Mouse (Mus musculus) layer of hippocampus, adult 8-10 months (tissue): ENCODE results near the gene Pogz. TPM values are rescaled to one million over a fixed set of nuclear protein-coding genes. Genes with fewer than 3 reads are reported as not detected.

Experiments
- DNase-seq, 2 experiments: peaks; one replicate each; pipeline ENCODE4 v3.0.0; 2022; ENCODE audit warnings: low spot score in 2 of 2
- total RNA-seq, 4 experiments: library from RNA; stranded (reverse); gene quantifications; 2 replicates each; pipeline ENCODE4 v1.2.4; 2022

The Pogz gene
- total RNA-seq = 10 to 100 TPM; 52.0 to 71.5 (median 61.4) TPM

DNA sequence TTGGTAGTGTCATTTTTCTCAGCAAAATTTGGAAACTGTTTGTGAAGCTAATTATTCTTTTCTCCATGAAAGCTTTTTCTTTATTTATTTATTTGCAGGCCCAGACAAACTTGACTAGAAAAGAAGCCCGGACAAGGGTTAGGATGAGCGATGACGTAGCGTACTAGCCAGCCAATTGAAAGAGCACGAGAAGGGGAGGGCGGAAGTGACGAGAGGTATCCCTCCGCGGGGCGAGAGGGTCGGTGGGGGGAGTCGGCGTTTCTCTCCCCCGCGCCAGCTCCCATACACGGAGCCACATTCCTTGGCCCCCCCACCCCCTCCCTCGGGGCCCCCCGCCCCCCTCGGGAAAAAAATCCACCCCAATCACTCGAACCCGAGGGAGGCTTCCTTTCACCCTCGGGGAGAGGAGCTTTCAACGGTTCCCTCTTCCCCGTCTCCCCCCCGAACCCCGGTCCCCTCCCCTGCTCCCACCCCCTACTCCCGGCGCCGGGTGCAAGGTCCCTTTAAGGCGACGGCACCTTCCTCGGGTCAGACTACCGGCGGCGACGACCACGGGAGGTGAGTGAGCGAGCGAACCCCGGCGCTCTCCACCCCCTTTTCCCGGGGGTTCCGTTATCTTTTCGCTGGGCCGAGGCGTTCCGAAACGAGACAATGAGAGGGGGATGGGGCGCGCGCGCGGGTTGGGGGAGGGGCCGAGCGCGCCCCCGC lies at the start of gene Pogz:
Gene Pogz, plus strand, starts transcription at position 385 of the 708 bp plus-strand sequence.
- peak; percentile 94 to 96 for DNase-seq

DNA sequence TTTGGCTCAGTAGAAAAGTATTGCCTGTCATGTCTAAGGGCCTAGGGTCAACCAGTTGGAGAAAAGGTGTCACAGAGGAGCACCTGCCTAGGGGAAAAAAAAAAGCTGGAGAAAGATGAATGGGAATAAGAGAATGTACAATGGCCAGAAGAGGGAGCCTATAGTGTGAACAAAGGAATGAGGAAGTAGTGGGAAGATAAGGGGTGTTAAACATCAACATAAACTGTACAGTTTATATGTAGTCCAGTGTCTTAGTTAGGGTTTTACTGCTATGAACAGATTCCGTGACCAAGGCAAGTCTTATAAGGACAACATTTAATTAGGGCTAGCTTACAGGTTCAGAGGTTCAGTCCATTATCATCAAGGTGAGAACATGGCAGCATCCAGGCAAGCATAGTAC lies 48.3 kb upstream of the Pogz start:
- DNase-seq = no peak

DNA sequence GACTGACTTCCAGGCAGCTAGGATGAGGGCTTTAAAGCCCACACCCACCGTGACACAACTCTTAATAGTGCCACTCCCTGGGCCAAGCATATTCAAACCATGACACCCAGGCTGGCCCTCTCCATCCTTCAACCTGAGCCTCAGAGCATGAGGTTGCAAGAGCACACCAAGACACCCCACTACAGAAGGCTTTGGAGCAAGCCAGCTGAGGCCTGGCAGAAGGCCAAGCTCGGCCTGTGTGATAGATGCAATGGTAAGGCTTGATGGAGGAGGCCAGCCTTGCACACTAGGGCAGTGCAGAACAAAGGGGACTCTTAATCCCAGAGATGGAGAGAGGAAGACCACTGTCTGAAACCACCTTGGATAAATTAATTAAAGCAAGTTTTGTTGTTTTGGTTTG lies 47.9 kb upstream of the Pogz start:
- no peak for DNase-seq

DNA sequence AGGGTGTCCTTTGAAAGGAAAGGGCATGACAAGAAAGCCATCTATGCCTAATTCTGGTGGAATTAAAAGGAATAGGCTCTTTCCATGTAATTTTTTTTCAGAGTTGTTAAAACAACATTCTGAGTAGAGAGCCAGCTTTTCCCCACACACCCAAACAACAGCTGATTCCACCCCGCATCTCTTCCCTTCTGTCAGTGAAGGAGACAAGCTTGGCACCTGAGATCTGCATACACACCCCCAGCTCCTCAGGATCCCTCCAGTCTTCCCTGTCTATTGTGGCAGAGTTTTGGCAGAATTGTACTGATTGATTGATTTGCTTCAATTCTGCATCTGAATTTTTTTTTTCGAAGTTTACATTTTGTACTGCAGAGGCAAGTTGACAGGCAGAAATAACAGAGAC lies 45.1 kb upstream of the Pogz start:
- peak in 1 of 2 experiments; percentile 23 for DNase-seq

DNA sequence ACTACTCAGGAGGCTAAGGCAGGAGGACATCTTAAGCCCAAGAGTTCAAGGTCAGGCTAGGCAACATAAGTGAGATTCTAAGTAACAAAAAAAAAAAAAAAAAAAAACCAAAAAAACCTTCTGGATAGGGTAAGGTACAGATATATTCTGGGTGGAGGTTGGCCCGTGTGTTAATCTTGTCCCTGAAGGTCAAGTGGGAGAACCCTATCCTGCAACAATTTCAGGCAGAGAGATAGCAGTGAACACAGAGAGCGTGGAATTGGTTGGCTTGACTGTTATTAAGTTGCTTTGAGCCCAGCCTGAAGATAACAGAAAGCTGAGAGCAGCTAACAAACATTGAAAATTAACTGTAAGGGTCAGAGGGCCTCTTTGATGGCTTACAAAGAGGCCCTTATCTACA lies 43.7 kb upstream of the Pogz start:
- no peak for DNase-seq

DNA sequence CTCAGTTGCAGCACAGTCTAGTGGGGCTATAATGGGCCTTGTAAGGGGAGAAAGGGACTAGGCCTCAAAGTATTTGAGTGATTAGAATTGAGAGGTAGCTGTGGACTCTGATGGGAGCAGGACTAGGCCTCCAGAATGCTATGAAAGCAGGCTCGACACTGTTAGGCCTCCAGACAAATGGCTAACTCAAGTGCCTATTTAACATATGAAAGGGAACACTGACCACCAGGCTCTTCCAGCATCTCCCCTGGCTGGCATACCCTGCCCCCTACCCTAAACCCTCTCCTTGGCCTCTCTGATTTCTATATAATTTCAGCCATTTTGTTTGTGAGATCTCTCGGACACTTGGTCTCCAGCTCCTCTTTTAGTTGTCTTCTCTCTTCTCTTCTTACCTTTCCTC lies 43.0 kb upstream of the Pogz start:
- no peak for DNase-seq

DNA sequence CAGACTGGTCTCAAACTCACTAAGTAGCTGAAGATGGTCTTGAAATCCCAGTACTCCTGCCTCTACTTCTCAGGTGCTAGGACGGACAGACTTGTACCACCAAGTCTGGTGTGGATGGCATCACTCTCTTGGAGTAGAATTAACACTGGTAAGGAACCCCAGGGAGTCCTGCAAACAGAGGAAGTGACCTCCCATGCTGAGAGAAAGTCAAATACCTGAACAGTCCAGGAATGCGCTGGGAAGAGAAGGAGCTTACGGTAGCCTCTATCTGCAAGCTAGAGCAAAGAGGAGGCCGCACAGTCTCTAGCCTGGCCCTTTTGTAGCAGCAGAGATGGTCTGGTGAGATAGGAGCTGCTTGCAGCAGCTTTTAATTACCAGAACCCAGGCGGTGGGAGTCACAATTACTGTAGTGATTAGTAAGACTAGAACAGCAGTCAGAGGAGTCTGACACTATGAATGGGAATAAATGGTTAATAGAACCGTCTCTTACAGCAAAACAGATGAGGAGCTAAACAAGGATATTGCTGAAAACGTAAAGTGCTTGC lies 41.7 kb upstream of the Pogz start:
- no peak for DNase-seq

DNA sequence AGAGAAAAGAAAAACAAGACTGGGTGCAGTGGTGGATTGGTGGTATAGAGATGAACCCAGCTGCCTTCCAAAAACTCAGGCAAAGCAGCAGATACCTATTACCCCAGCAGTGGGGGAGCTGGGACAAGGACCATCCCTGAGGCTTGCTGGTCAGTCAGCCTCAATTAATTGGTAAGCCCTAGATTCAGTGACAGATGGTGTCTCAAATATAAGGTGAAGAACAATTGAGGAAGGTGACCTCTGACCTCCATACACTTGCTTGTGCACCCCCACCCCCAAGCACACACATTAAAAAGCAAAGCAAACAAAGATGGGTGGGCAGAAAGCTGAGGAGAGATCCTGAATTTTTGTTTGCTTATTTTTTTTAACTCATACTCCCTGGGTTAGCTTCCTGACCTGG lies 41.2 kb upstream of the Pogz start:
- no peak for DNase-seq

DNA sequence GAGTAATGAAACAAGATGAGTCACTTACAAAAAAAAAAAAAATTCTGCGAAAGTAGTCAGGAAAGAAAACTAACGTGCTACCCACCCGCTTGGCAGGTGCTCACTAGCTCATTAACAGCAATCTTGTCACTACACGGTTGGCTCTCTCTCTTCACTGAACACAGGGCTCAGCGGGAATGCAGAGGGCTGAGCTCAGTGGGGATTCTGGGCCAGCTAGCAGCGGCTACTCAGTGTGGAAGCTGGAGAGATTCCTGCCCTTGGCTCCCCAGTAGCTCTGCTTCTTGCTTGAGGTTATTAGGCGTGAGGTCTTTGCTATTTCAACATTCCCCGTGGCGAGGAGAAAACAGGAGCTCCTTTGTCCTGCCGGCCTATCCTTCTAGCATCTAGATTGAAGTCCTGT lies 33.2 kb upstream of the Pogz start:
- peak in 1 of 2 experiments; percentile 39 for DNase-seq

DNA sequence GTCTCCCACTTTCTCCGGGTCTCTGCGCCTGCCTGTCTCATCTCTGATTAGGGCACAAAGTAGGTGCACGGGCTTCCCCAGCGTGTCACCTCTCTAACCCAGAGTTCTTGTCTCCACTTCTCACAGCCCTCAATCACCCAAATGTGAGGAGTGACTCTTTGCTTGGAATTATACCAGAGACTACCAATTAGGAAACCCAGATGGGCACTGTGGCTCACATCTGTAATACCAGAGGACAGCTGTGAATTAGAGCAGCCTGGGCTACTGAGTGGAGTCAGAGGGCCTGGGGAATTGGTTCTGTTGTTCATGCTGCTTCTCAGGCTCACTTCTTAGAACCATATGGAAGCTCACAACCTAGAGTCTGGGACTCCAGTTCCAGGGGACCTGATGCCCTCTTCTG lies 32.4 kb upstream of the Pogz start:
- DNase-seq = no peak

DNA sequence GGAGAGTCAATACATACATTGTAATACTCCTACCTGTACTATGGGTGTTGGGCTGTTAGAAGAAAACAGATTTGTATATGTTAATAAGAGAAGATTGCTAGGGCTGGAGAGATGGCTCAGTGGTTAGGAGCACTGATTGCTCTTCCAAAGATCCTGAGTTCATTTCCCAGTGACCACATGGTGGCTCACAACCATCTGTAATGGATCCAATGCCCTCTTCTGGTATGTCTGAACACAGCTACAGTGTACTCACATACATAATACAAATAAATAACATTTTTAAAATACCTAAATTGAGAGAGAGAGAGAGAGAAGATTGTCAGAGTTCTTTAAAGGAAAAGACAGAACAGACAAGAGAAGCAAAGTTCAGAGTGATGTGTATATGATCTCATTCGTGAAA lies 29.1 kb upstream of the Pogz start:
- DNase-seq = no peak

DNA sequence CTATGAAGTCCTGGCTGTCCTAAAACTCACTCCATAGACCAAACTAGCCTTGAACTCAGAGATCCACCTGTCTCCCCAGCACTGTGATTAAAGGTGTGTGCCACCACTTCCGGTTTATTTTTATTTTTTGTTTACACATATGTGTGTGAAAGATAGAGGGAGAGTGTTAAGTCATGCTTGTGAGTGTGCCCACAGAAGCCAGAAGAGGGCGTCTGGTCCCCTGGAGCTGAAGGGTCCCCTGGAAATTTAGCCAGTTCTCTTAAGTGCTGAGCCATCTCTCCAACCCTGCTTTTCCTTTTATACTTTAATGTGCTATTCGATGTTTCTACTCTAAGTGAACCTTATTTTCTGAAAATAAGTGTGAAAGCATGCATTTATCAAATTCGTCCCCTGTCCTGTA lies 25.7 kb upstream of the Pogz start:
- DNase-seq = no peak

DNA sequence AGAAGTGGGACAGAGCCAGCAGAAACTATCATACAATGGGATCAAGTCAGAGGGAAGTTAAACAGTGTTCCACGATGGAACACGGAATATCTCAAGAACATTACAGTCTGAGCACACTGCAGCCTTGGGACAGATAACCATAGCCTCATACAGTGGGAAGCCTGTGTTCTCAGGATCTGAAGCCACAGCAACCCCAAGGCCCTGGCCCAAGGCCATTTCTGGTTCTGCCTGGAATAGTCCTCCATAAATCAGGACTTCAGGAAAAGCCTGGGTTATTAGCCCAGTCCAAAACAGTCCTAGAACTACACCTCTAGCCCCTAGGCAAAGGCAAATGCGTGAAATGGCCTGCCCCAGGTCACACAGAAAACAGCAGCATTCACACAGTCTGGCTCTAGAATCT lies 23.7 kb upstream of the Pogz start:
- no peak for DNase-seq

DNA sequence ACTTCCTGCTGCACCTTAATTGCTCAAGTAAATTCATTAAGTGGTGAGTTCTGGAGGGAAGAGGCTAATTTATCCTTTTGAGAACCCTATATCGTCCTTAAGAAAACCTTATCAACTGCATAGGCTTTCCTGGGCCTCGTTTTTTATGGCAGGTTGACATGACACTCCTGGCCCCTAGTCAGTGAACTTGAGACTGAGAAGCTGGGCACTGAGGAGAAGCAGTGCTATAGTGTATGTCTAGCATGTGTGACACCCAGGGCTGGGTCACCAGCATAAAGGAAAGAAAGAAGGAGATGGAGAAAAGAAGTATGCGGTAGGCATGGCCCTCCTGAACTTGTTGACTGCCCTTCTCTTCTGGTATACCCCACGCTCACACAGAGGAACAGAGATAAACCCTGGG lies 23.3 kb upstream of the Pogz start:
- no peak for DNase-seq

DNA sequence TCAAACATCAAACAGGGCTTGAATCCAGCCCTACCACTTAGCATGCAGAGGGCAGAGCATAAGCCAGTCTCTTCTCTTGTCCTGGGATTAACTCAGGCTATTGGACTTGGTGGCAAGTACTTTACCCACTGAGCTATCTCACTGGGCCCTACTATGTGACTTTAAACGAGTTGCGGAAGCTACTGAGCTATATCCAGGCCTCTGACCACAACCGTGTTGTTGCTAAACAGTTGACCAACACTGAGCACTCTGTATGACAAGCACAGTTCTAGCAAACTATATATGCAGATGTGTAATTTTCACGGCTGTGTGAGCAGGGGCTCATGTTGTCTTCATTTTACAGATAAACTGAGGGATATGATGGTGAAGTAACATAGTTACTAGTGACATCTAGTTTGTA lies 22.7 kb upstream of the Pogz start:
- no peak for DNase-seq

DNA sequence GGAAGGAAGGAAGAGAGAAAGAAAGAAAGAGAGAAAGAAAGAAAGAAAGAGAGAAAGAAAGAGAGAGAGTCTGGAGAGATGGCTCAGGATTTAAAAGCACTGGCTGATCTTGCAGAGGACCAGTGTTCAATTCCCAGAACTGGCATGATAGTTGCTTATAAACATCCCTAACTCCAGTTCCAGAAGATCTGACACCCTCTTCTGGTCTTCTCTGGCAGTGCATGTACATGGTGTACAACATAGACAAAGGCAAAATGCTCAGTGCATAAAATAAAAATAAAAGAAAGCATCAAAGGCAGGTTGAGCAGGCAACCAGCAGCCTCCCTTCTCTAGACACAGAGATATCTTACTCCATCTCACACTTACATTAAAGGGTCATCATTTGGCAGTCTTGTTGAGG lies 21.8 kb upstream of the Pogz start:
- DNase-seq = no peak

DNA sequence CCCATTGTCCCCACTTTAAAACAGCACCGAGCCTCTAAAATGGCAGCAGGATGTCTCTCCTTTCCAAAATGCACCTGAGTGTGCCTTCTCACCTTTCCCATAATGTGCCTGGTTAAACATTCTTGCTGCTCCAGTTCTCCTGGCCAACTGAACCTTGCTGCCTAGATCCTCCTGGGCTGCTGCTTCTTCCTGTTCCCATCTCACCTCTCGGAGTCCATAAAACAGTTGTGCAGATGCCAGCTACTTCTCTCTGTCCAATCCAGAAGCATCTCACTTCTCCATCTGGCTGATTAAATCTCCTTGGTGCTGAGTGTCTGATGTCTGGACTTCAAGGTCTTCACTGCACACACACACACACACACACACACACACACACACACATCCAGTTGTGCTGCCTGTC lies 19.6 kb upstream of the Pogz start:
- no peak for DNase-seq

DNA sequence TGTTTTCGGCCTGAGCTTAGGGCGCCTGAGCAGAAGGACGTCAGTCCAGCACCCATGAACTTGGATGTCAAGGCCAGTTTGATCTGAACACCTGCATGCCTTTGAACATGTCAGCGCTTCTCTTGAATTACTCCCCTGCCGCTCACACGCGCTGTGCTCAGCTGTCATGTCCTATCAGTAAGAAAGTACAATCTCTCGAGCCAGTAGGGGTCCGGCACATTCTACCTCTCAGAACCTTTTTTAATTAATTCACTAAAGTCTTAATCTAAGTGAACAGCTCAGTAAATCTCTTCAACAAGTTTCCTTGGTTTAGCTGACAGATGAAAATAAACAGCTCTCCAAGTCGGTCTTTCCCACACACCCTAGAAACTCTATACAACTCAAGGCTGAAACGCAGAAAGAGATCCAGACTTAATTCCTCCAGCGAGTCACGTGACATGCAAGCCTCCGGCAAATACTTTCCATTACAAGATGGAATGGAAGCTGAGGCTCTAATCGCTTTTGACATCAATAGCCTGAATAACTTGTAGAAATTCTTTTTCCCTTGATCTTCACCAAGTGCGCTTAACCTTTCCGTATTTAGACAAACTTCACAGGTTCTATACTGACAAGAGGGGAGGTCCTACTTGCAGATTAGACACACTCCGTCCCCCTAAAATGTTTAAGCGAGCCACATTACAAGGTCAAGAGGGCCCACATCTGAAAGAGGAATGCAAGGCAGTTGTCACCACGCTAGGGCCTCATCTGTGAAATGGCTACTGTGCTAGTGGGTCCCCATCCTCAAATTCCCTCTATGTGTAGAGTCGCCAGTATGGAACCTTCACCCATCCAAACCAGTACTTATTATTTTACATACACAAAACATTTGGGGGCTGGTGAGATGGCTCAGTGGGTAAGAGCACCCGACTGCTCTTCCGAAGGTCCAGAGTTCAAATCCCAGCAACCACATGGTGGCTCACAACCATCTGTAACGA lies 17.6 kb upstream of the Pogz start:
- DNase-seq = no peak

DNA sequence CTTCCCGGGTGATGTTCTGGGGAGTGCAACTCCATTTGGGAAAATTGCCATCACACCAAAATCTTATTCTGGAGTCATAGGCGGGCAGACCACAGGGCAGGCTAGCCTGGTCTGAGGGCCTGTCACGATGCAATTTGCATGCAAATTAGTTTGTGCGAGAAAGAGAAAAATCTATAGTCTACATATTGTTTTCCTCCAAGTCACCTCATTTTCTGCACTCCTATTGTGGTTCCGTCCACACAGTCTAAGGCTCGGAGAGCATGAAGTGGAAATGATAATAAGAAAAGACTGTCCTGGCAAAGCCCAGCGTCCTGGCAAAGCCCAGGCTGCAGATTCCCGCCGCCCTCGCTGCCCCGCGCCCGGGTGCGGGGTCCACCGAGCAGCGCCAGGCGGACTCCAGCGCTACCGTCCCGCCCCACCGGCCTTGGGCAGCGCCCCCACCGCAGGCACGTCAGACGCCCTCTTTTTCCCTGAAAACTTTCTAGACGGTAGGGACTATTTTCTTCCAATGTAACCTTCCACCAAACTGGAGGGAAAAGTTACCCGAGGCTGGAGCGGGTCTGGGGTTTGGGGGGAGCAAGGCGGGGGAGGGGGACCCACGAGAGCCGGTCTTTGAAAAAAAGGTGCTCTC lies 16.2 kb upstream of the Pogz start:
- DNase-seq = no peak

DNA sequence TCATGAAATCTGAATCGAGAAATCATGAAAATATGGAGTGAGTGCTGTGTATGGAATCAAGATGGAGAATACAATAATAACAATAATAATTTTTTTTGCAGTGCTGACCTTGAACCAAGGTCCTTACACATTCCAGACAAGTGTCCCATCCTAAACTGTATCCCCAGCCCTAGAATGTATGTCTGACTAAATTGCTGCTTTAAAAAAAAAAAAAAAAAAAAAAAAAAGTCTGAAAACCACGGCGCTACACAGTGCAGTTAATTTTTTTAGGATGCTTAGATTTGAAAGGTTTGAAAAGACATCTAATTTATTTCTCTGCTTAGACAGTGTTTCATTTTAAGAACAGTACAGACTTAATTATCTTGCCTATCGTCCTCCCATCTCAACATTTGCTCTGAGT lies 15.3 kb upstream of the Pogz start:
- no peak for DNase-seq

DNA sequence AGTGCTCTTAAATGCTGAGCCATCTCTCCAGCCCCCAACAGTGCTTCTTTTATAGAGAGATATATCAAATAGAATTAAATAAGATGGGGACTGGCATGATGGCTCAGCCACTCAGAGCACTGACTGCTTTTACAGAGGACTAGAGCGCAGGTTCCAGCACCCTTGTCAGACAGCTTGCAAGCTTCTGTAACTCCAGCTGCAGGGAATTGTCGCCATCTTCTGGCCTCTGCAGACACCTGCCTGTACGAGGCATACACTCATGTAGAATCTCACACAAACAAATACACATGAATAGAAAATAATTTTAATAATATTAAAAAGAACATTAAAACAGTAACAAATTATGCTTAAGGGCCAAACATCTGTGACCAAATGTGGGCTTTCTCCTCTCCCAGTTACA lies 13.3 kb upstream of the Pogz start:
- DNase-seq = no peak

DNA sequence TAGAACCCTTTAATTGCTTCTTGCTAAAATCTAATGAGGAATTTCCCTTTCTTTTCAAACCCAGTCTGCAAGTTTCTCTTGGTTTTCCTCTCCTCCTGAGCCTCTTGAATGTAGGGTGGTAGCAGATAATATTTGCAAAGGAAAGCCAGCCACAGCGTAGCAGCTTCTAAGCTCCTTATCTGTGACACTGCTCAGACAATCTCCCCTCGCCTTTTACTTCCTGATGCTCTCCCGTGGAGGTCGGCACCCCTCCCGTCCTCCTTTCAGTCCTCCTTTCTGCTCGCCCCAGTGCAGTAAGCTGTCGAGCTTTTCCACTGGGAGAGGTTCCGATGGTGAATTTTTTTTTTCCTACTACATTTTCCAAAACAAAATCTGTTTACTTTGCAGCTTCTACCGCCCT lies 5.3 kb upstream of the Pogz start:
- DNase-seq = no peak
